Mouse (Mus musculus): Measurements from ENCODE around the gene Slc7a6os.

- TF ChIP-seq CTCF (conservative IDR thresholded peaks at IDR 0.05; ENCODE audit: low read length): no peak
- TF ChIP-seq NANOG (IDR thresholded peaks at IDR 0.05; ENCODE audit: borderline replicate concordance, low read length): no peak
Observed at GRCm38 (mm10) chr8:106176891-106177290, 33.8 kb downstream of the Slc7a6os start.
